Mouse (Mus musculus): ENCODE results near the gene S100a3.

DNA sequence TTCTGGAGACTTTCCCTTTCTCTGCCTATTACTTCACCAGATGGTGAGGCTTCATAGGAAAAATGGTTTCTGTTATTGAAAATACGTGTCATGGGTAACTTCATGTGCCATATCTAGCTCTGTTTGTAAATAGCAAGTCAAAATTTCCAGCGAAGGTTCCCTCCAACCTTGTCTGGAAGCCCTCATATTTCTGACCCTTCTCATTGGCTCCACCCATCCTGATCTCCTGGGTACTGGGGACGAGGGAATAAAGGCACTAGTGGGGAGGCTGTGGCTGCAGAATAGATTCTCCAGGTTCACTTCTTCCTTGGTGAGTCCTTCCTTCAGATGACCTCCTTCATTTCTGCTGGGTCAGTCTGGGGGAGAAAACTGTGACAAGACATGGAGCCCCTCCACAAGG lies 47.8 kb downstream of the S100a3 start, which contains the start of gene S100a5:
- no peak for TF ChIP-seq CTCF (IDR thresholded peaks at IDR 0.05; ENCODE audit: low read depth, low read length)
- no peak for TF ChIP-seq EP300 (IDR thresholded peaks at IDR 0.05; ENCODE audit: insufficient read depth, low read depth, low read length)
- no peak for TF ChIP-seq POLR2A (IDR thresholded peaks at IDR 0.05; ENCODE audit: insufficient read depth, low read length)

All from ES-Bruce4 (cell line).